Mouse (Mus musculus) thymus, adult 2 months (tissue): ENCODE measurements around the gene Sult1a1. TPM values are rescaled to one million over a fixed set of nuclear protein-coding genes. Genes with fewer than 3 reads are reported as not detected.

Experiments used
- DNase-seq: peaks from one replicate; pipeline ENCODE4 v3.0.0; 2021
- H3K27ac ChIP-seq: fragments of 200-500 bp; 2 replicates; pipeline ENCODE4 v1.5.1; 2012; ENCODE audit warnings: low read length, control low read depth; ENCODE audit not compliant: control insufficient read depth, insufficient read depth
- H3K27me3 ChIP-seq: fragments of 200-500 bp; 2 replicates; pipeline ENCODE4 v1.6.1; 2012; ENCODE audit warnings: mild to moderate bottlenecking, low read length, moderate library complexity, mixed read lengths; ENCODE audit not compliant: control insufficient read depth, insufficient read depth
- H3K36me3 ChIP-seq: fragments of 200-500 bp; 2 replicates; pipeline ENCODE4 v1.6.1; 2012; ENCODE audit warnings: mild to moderate bottlenecking, low read length, moderate library complexity; ENCODE audit not compliant: control insufficient read depth, insufficient read depth
- H3K4me1 ChIP-seq: fragments of 200-500 bp; replicated peaks from 2 replicates; pipeline ENCODE4 v1.6.1; 2012; ENCODE audit warnings: low read length; ENCODE audit not compliant: control insufficient read depth, insufficient read depth
- H3K4me3 ChIP-seq: fragments of 200-500 bp; 2 replicates; pipeline ENCODE4 v1.5.1; 2012; ENCODE audit warnings: mild to moderate bottlenecking, low read length, control low read depth, moderate library complexity; ENCODE audit not compliant: control insufficient read depth, insufficient read depth
- CTCF ChIP-seq: fragments of 200-500 bp; IDR thresholded peaks from 2 replicates; pipeline ENCODE4 v1.5.1; 2012; ENCODE audit warnings: mild to moderate bottlenecking, control low read depth, low read length, moderate library complexity, borderline replicate concordance; ENCODE audit not compliant: control insufficient read depth, poor library complexity, insufficient read depth; ENCODE audit errors: extremely low read depth
- POLR2A ChIP-seq: fragments of 200-500 bp; IDR thresholded peaks from 2 replicates; pipeline ENCODE4 v1.6.1; 2012; ENCODE audit warnings: mild to moderate bottlenecking, low read length, control low read depth, moderate library complexity; ENCODE audit not compliant: control insufficient read depth, poor library complexity, insufficient read depth; ENCODE audit errors: extremely low read depth
- WGBS: fragments of 180-500 bp; shearing (Covaris S2); methylation state at CpG from one replicate; pipeline ENCODE4 v1.1.7; 2018; 5-methylcytosine and 5-hydroxymethylcytosine counted together
- polyA plus RNA-seq: library from polyadenylated mRNA; depleted of rRNA; stranded (reverse); fragments of >200 nt; gene quantifications from 2 replicates; pipeline ENCODE4 v1.2.3, GENCODE M21; 2012

Gene Sult1a1
- polyA plus RNA-seq, 1 experiment, result 14.8 TPM

- Histone ChIP-seq H3K4me1 (peaks cover 48% of the 10 kb centered on the region), H3K27me3 (no peaks in the 10 kb centered on the region), H3K36me3 (peaks cover 39% of the 10 kb centered on the region), H3K27ac (peak overlapping the region; percentile 98), H3K4me3 (peak overlapping the region; percentile 88)
- no peak for TF ChIP-seq POLR2A
- TF ChIP-seq CTCF, result no peak
- 14% methylated on average over 12 of the region's 12 CpGs for WGBS
- peak; percentile 80 for DNase-seq
Measured at GRCm38 (mm10) chr7:126702861-126703756, 26.9 kb upstream of the Sult1a1 start.

- H3K27me3 ChIP-seq, result no peaks in the 10 kb centered on the region
- TF ChIP-seq POLR2A, result peak; percentile 75
- TF ChIP-seq CTCF, result no peak
- WGBS, result 5% methylated on average over 6 of the region's 6 CpGs
- peaks cover 39% of the 10 kb centered on the region for H3K36me3 ChIP-seq
- H3K4me3 ChIP-seq, result peak overlapping the region; percentile 88
- H3K4me1 ChIP-seq, result peaks cover 45% of the 10 kb centered on the region
- DNase-seq, result peak; percentile 77
- H3K27ac ChIP-seq, result peak overlapping the region; percentile 98
Measured at GRCm38 (mm10) chr7:126702358-126702757, 26.1 kb upstream of the Sult1a1 start.

GRCm38 (mm10) chr7:126701559-126702357, 25.5 kb upstream of the Sult1a1 start:
- no peaks in the 10 kb centered on the region for H3K27me3 ChIP-seq
- H3K4me3 ChIP-seq, result peak overlapping the region; percentile 88
- peaks cover 39% of the 10 kb centered on the region for H3K36me3 ChIP-seq
- peak overlapping the region; percentile 98 for H3K27ac ChIP-seq
- peak; percentile 45 for DNase-seq
- peaks cover 46% of the 10 kb centered on the region for H3K4me1 ChIP-seq
- 30% methylated on average over 24 of the region's 24 CpGs for WGBS
- TF ChIP-seq CTCF, result no peak
- no peak for TF ChIP-seq POLR2A

GRCm38 (mm10) chr7:126701070-126701469, 24.8 kb upstream of the Sult1a1 start:
- H3K4me3 ChIP-seq, result peak overlapping the region; percentile 88
- no peaks in the 10 kb centered on the region for H3K27me3 ChIP-seq
- H3K27ac ChIP-seq, result peak overlapping the region; percentile 98
- peaks cover 39% of the 10 kb centered on the region for H3K36me3 ChIP-seq
- under 1% methylated on average over 11 of the region's 11 CpGs for WGBS
- H3K4me1 ChIP-seq, result peaks cover 47% of the 10 kb centered on the region
- peak; percentile 96 for DNase-seq
- TF ChIP-seq CTCF (peak; percentile 93; the same call in 1 of the 2 replicates), POLR2A (no peak)

GRCm38 (mm10) chr7:126700063-126701015, 24.1 kb upstream of the Sult1a1 start:
- Histone ChIP-seq H3K4me1 (peaks cover 40% of the 10 kb centered on the region), H3K27me3 (no peaks in the 10 kb centered on the region), H3K36me3 (peaks cover 39% of the 10 kb centered on the region), H3K4me3 (peak overlapping the region; percentile 88), H3K27ac (peak overlapping the region; percentile 4; the same call in 1 of the 2 replicates)
- no peak for TF ChIP-seq POLR2A
- 92% methylated on average over 25 of the region's 25 CpGs for whole genome bisulfite sequencing
- no peak for DNase-seq

GRCm38 (mm10) chr7:126697838-126698237, 21.6 kb upstream of the Sult1a1 start:
- no peaks in the 10 kb centered on the region for H3K27me3 ChIP-seq
- DNase-seq, result no peak
- TF ChIP-seq CTCF (no peak), POLR2A (no peak)
- H3K27ac ChIP-seq, result no peak overlapping the region
- H3K4me3 ChIP-seq, result no peak overlapping the region
- H3K36me3 ChIP-seq, result peaks cover 36% of the 10 kb centered on the region
- H3K4me1 ChIP-seq, result peaks cover 36% of the 10 kb centered on the region
- WGBS, result 84% methylated on average over 8 of the region's 8 CpGs
